Mouse (Mus musculus): ENCODE measurements around the gene Vamp3. TPM values are rescaled to one million over a fixed set of nuclear protein-coding genes. Genes with fewer than 3 reads are reported as not detected.

The Vamp3 gene
- total and polyA plus RNA-seq, 3 experiments = 58.4 to 61.4 TPM; not detected in 1

- Histone ChIP-seq H3K27ac (ENCODE audit: control insufficient read depth, low read depth, low read length) (no peak overlapping the region), H3K4me1 (ENCODE audit: control insufficient read depth in 1 of 2, insufficient read depth in 2 of 2, low read length in 2 of 2) (no peaks in the 10 kb centered on the region), H3K27me3 (ENCODE audit: control insufficient read depth in 1 of 2, insufficient read depth in 2 of 2, low read length in 2 of 2) (no peaks in the 10 kb centered on the region), H3K4me3 (ENCODE audit: control insufficient read depth in 1 of 2, insufficient read depth in 1 of 2, low read depth in 2 of 2, low read length in 2 of 2) (no peak overlapping the region), H3K79me2 (ENCODE audit: control insufficient read depth, insufficient read depth, low read length, poor library complexity) (no peaks in the 10 kb centered on the region), H3K9me3 (replicated peaks; ENCODE audit: insufficient read depth, low read length) (no peaks in the 10 kb centered on the region), H3K36me3 (ENCODE audit: control insufficient read depth in 1 of 2, insufficient read depth in 2 of 2, low read length in 2 of 2) (no peaks in the 10 kb centered on the region), H3K9ac (ENCODE audit: control insufficient read depth, low read depth, low read length, poor library complexity, severe bottlenecking) (no peak overlapping the region)
- no peak for TF ChIP-seq POLR2AphosphoS5 (IDR thresholded peaks at IDR 0.05; ENCODE audit: borderline replicate concordance, low read depth, low read length)
- TF ChIP-seq POLR2AphosphoS2 (IDR thresholded peaks at IDR 0.05; ENCODE audit: low read length) = no peak
- no peak for TF ChIP-seq MXI1 (IDR thresholded peaks at IDR 0.05; ENCODE audit: low read depth, low read length)
- TF ChIP-seq ETS1 (IDR thresholded peaks at IDR 0.05; ENCODE audit: low read depth, low read length) = no peak
- TF ChIP-seq POLR2A (IDR thresholded peaks at IDR 0.05; ENCODE audit: control insufficient read depth in 1 of 2, insufficient read depth in 1 of 2, low read depth in 1 of 2, low read length in 2 of 2, poor library complexity in 1 of 2) = no peak
- DNase-seq (ENCODE audit: low read depth, low spot score) = peak; percentile 52
Measured at GRCm38 (mm10) chr4:151036521-151036920, 21.2 kb downstream of the Vamp3 start.

DNA sequence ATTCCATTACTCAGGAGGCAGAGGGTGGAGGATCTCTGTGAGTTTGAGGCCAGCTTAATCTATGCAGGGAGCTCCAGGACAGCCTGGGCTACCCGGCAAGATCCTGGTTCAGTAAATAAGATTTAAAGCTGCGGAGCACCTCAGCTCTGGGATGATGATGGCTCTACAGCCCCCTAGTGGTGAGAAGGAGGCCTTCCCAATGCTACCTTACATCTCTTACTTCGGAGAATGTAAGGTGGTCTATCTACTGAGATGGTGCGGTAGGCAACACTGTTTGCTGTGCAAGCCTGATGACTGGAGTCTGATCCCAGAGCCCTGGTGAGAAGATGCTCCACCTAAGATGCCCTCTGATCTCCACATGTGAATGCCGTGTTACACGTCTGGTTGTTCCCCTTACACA is 30.8 kb downstream of the Vamp3 start:
- no peaks in the 10 kb centered on the region for H3K36me3 ChIP-seq (ENCODE audit: control insufficient read depth in 1 of 2, insufficient read depth in 2 of 2, low read length in 2 of 2)
- peak; percentile 54 for DNase-seq (ENCODE audit: low read depth, low spot score)

DNA sequence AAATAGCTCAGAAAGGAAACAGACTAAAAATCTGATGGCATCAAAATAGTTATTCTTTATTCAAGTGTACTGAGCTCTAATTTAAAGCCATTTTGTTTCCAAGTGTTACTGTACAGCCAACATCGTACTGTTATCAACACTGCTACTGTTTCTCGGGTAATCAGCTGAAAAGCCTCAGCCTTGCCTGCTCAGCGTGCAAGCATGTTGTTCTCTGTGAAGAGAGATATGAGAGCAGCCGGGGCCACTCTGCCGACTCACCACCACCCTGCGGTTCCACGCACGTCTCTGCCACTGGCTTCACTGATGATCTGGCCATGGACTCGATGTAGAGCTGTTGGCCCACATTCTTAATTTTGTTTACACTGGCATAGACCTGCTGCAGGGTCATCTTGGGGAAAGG is 33.6 kb downstream of the Vamp3 start:
- Histone ChIP-seq H3K4me3 (ENCODE audit: control insufficient read depth in 1 of 2, insufficient read depth in 1 of 2, low read depth in 2 of 2, low read length in 2 of 2) (no peak overlapping the region), H3K27ac (ENCODE audit: control insufficient read depth, low read depth, low read length) (no peak overlapping the region), H3K27me3 (ENCODE audit: control insufficient read depth in 1 of 2, insufficient read depth in 2 of 2, low read length in 2 of 2) (no peaks in the 10 kb centered on the region), H3K36me3 (ENCODE audit: control insufficient read depth in 1 of 2, insufficient read depth in 2 of 2, low read length in 2 of 2) (no peaks in the 10 kb centered on the region), H3K79me2 (ENCODE audit: control insufficient read depth, insufficient read depth, low read length, poor library complexity) (no peaks in the 10 kb centered on the region), H3K9me3 (replicated peaks; ENCODE audit: insufficient read depth, low read length) (no peaks in the 10 kb centered on the region), H3K9ac (ENCODE audit: control insufficient read depth, low read depth, low read length, poor library complexity, severe bottlenecking) (no peak overlapping the region), H3K4me1 (ENCODE audit: control insufficient read depth in 1 of 2, insufficient read depth in 2 of 2, low read length in 2 of 2) (no peaks in the 10 kb centered on the region)
- no peak for TF ChIP-seq SMC3 (IDR thresholded peaks at IDR 0.05; ENCODE audit: low read depth, low read length)
- peak; percentile 20; the same call in 1 of the 2 replicates for TF ChIP-seq GATA1 (IDR thresholded peaks at IDR 0.05; ENCODE audit: low read depth, low read length)
- TF ChIP-seq EP300 (IDR thresholded peaks at IDR 0.05; ENCODE audit: low read depth in 1 of 2, low read length in 2 of 2) = 0 out of 4 replicates have a peak, but pooled peaks of 1 of the 2 experiments have one; percentile 12
- peak; percentile 45; the same call in 1 of the 2 replicates for TF ChIP-seq SIN3A (IDR thresholded peaks at IDR 0.05; ENCODE audit: low read length)
- no peak for TF ChIP-seq BHLHE40 (IDR thresholded peaks at IDR 0.05; ENCODE audit: borderline replicate concordance, low read depth, low read length)
- TF ChIP-seq ETS1 (IDR thresholded peaks at IDR 0.05; ENCODE audit: low read depth, low read length) = peak; percentile 30; the same call in 1 of the 2 replicates
- DNase-seq (ENCODE audit: low read depth, low spot score) = peak; percentile 30

More for the DNA sequence above, 30.8 kb downstream of the Vamp3 start:
- H3K27me3 ChIP-seq (ENCODE audit: control insufficient read depth in 1 of 2, insufficient read depth in 2 of 2, low read length in 2 of 2) = no peaks in the 10 kb centered on the region
- H3K9ac ChIP-seq (ENCODE audit: control insufficient read depth, low read depth, low read length, poor library complexity, severe bottlenecking) = no peak overlapping the region
- H3K4me1 ChIP-seq (ENCODE audit: control insufficient read depth in 1 of 2, insufficient read depth in 2 of 2, low read length in 2 of 2) = no peaks in the 10 kb centered on the region
- no peaks in the 10 kb centered on the region for H3K79me2 ChIP-seq (ENCODE audit: control insufficient read depth, insufficient read depth, low read length, poor library complexity)
- no peak for TF ChIP-seq USF2 (IDR thresholded peaks at IDR 0.05; ENCODE audit: borderline replicate concordance in 1 of 2, insufficient read depth in 1 of 2, low read depth in 1 of 2, low read length in 2 of 2)
- TF ChIP-seq RAD21 (IDR thresholded peaks at IDR 0.05; ENCODE audit: low read depth, low read length) = peak; percentile 18
- no peak for TF ChIP-seq SIN3A (IDR thresholded peaks at IDR 0.05; ENCODE audit: low read length)
- no peak for TF ChIP-seq NRF1 (IDR thresholded peaks at IDR 0.05; ENCODE audit: insufficient read depth, low read depth, low read length, poor library complexity, severe bottlenecking)
- no peak for TF ChIP-seq CHD2 (IDR thresholded peaks at IDR 0.05; ENCODE audit: low read length)
- TF ChIP-seq HCFC1 (IDR thresholded peaks at IDR 0.05; ENCODE audit: low read depth, low read length) = no peak
- no peak for TF ChIP-seq TBP (IDR thresholded peaks at IDR 0.05; ENCODE audit: low read depth, low read length)
- TF ChIP-seq GATA1 (IDR thresholded peaks at IDR 0.05; ENCODE audit: low read depth, low read length) = no peak
- TF ChIP-seq EP300 (IDR thresholded peaks at IDR 0.05; ENCODE audit: low read depth in 1 of 2, low read length in 2 of 2) = no peak
- no peak for TF ChIP-seq CHD1 (IDR thresholded peaks at IDR 0.05; ENCODE audit: low read depth, low read length)
- no peak for TF ChIP-seq MAZ (IDR thresholded peaks at IDR 0.05; ENCODE audit: low read depth, low read length)
- TF ChIP-seq KAT2A (conservative IDR thresholded peaks at IDR 0.05; ENCODE audit: low read depth, low read length) = no peak
- peak; percentile 63 to 82 (median 67) for TF ChIP-seq CTCF (IDR thresholded peaks at IDR 0.05 in 2 of 3, conservative IDR thresholded peaks at IDR 0.05 in 1 of 3; ENCODE audit: control insufficient read depth in 1 of 3, insufficient read depth in 1 of 3, low read depth in 2 of 3, low read length in 3 of 3, poor library complexity in 1 of 3, severe bottlenecking in 1 of 3)
- no peak for TF ChIP-seq MEF2A (IDR thresholded peaks at IDR 0.05; ENCODE audit: extremely low read depth, insufficient replicate concordance, low read depth, low read length, poor library complexity, severe bottlenecking)
- TF ChIP-seq MAFK (IDR thresholded peaks at IDR 0.05; ENCODE audit: borderline replicate concordance, low read depth, low read length) = no peak
- TF ChIP-seq TCF12 (IDR thresholded peaks at IDR 0.05; ENCODE audit: low read depth, low read length) = no peak
- no peak for TF ChIP-seq NELFE (IDR thresholded peaks at IDR 0.05; ENCODE audit: low read depth, low read length)
- no peak for TF ChIP-seq UBTF (IDR thresholded peaks at IDR 0.05; ENCODE audit: borderline replicate concordance, insufficient read depth, low read depth, low read length)
- TF ChIP-seq GABPA (IDR thresholded peaks at IDR 0.05; ENCODE audit: low read depth, low read length) = no peak
- peak; percentile 29 for TF ChIP-seq SMC3 (IDR thresholded peaks at IDR 0.05; ENCODE audit: low read depth, low read length)
- TF ChIP-seq RCOR1 (IDR thresholded peaks at IDR 0.05; ENCODE audit: low read depth, low read length) = no peak
- no peak for TF ChIP-seq E2F4 (IDR thresholded peaks at IDR 0.05; ENCODE audit: borderline replicate concordance, low read depth, low read length)
- TF ChIP-seq POLR2A (IDR thresholded peaks at IDR 0.05; ENCODE audit: control insufficient read depth in 1 of 2, insufficient read depth in 1 of 2, low read depth in 1 of 2, low read length in 2 of 2, poor library complexity in 1 of 2) = no peak
- H3K27ac ChIP-seq (ENCODE audit: control insufficient read depth, low read depth, low read length) = no peak overlapping the region
- no peaks in the 10 kb centered on the region for H3K9me3 ChIP-seq (replicated peaks; ENCODE audit: insufficient read depth, low read length)
- H3K4me3 ChIP-seq (ENCODE audit: control insufficient read depth in 1 of 2, insufficient read depth in 1 of 2, low read depth in 2 of 2, low read length in 2 of 2) = no peak overlapping the region

Data from MEL (cell line).